Mouse (Mus musculus) MEL (cell line): Measurements from ENCODE around the gene Gja5.

Experiments used
- CTCF ChIP-seq, 3 experiments: IDR thresholded peaks in 2 of 3; conservative IDR thresholded peaks in 1 of 3; 2 replicates each; pipeline ENCODE4 v1.5.1; 2011 to 2012; ENCODE audit warnings: low read length in 3 of 3, low read depth in 2 of 3, mild to moderate bottlenecking in 2 of 3, improper control_type of control experiment in 1 of 3, inconsistent platforms in 1 of 3, mixed read lengths in 1 of 3, moderate library complexity in 1 of 3; ENCODE audit not compliant: control insufficient read depth in 1 of 3, insufficient read depth in 1 of 3, poor library complexity in 1 of 3, severe bottlenecking in 1 of 3
- GATA1 ChIP-seq: IDR thresholded peaks from 2 replicates; pipeline ENCODE4 v1.6.1; 2011; ENCODE audit warnings: low read depth, low read length, improper control_type of control experiment
- KAT2A ChIP-seq: conservative IDR thresholded peaks from 2 replicates; pipeline ENCODE4 v1.6.1; 2012; ENCODE audit warnings: low read depth, low read length, improper control_type of control experiment, inconsistent platforms
- NRF1 ChIP-seq: IDR thresholded peaks from 2 replicates; pipeline ENCODE4 v1.6.1; 2014; ENCODE audit warnings: low read depth, mild to moderate bottlenecking, inconsistent platforms, low read length, improper control_type of control experiment, moderate library complexity; ENCODE audit not compliant: poor library complexity, insufficient read depth, severe bottlenecking
- POLR2A ChIP-seq, 2 experiments: IDR thresholded peaks; 2 replicates each; pipeline ENCODE4 v1.6.1; 2011 to 2012; ENCODE audit warnings: low read length in 2 of 2, mild to moderate bottlenecking in 2 of 2, control low read depth in 1 of 2, improper control_type of control experiment in 1 of 2, low read depth in 1 of 2, moderate library complexity in 1 of 2; ENCODE audit not compliant: control insufficient read depth in 1 of 2, insufficient read depth in 1 of 2, poor library complexity in 1 of 2
- POLR2AphosphoS5 ChIP-seq: IDR thresholded peaks from 2 replicates; pipeline ENCODE4 v1.6.1; 2012; ENCODE audit warnings: low read depth, borderline replicate concordance, mild to moderate bottlenecking, inconsistent platforms, low read length, moderate library complexity, mixed read lengths
- TAL1 ChIP-seq: IDR thresholded peaks from 2 replicates; pipeline ENCODE4 v1.6.1; 2012; ENCODE audit warnings: mild to moderate bottlenecking, inconsistent platforms, low read length, moderate library complexity, mixed read lengths
- TCF12 ChIP-seq: IDR thresholded peaks from 2 replicates; pipeline ENCODE4 v1.6.1; 2014; ENCODE audit warnings: low read depth, mild to moderate bottlenecking, inconsistent platforms, low read length, improper control_type of control experiment, moderate library complexity
- ZNF384 ChIP-seq: IDR thresholded peaks from 2 replicates; pipeline ENCODE4 v1.6.1; 2012; ENCODE audit warnings: low read depth, mild to moderate bottlenecking, inconsistent platforms, low read length, improper control_type of control experiment

DNA sequence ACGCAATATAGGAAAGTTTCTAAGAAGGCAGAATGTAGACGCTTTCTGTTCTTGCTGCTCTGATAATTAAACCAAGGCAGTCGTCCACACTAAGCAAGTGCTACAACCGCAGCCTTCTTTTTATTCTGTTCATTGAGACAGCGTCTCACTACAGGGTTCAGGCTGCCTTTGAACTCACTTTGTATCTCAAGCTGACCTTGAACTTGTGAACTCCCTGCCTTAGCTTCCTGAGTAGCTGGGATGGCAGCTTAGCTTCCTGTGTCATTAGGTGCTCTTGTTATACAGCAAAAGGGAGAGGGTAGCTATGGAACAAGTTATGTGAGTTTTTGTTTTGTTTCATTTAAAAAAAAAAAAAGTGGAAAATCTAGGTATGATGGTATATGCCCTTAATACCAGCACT lies 177.7 kb downstream of the Gja5 start:
- TF ChIP-seq CTCF (IDR thresholded peaks at IDR 0.05 in 2 of 3, conservative IDR thresholded peaks at IDR 0.05 in 1 of 3; ENCODE audit: control insufficient read depth in 1 of 3, insufficient read depth in 1 of 3, low read depth in 2 of 3, low read length in 3 of 3, poor library complexity in 1 of 3, severe bottlenecking in 1 of 3) (no peak), TAL1 (no peak), NRF1 (no peak), POLR2AphosphoS5 (no peak), TCF12 (no peak), POLR2A (IDR thresholded peaks at IDR 0.05; ENCODE audit: control insufficient read depth in 1 of 2, insufficient read depth in 1 of 2, low read depth in 1 of 2, low read length in 2 of 2, poor library complexity in 1 of 2) (no peak), ZNF384 (no peak), KAT2A (no peak), GATA1 (no peak)
